Mouse (Mus musculus) layer of hippocampus, adult 9-11 months (tissue): ENCODE measurements at regions not wholly inside any gene's neighbourhood (a gene's known extent, or its start where the extent isn't known, plus 50 kb on each side); places are given as distances from the start of the nearest gene placed in this dataset.
"Not testable (repeated sequence)": the region's sequence is repeated elsewhere in the genome, so short reads cannot be mapped to it uniquely, and the experiment has no call there.

Source experiments
- DNase-seq: peaks from one replicate; pipeline ENCODE4 v3.0.0; 2022

DNA sequence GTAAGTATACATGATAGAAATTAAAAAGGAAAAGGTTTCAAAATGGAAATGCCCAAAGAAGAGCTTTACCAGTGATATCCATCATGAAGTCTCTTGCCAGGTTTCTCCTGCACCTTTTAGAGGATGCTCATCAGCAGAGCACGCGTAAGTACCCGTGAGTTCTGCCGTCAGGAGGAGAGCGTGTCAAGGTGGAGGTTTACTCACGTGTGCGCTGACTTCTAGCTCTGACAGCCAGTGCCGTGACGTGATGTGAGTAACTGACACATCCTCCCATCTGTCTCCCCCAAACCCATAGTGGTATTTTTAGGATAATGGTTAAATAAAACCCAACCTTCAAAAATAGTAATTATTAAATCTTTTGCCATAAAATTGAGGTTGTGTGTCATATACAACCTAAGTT, 55.3 kb downstream of the Adra2a start:
- DNase-seq: no peak

GRCm38 (mm10) chr19:54099769-54100168, 55.8 kb downstream of the Adra2a start:
- DNase-seq: no peak

DNA sequence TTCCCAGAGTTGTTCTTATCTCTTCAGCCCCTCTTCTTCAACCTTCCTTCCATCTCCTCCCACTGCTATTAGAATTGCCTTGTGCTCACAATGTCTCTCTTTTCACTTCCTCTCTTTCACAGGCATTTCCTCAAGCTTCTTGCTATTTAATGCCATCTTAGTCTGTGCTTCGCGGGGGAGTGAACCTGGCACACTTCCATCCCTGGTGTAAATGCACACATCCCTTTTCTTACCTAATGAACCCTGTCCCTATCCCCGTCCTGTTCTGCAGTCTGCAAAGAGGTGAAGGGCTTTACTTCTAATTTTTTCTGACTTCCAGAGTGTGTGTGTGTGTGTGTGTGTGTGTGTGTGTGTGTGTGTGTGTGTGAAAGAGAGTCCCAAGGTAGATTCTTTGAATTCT, 62.6 kb downstream of the Adra2a start:
- peak; percentile 33 for DNase-seq

DNA sequence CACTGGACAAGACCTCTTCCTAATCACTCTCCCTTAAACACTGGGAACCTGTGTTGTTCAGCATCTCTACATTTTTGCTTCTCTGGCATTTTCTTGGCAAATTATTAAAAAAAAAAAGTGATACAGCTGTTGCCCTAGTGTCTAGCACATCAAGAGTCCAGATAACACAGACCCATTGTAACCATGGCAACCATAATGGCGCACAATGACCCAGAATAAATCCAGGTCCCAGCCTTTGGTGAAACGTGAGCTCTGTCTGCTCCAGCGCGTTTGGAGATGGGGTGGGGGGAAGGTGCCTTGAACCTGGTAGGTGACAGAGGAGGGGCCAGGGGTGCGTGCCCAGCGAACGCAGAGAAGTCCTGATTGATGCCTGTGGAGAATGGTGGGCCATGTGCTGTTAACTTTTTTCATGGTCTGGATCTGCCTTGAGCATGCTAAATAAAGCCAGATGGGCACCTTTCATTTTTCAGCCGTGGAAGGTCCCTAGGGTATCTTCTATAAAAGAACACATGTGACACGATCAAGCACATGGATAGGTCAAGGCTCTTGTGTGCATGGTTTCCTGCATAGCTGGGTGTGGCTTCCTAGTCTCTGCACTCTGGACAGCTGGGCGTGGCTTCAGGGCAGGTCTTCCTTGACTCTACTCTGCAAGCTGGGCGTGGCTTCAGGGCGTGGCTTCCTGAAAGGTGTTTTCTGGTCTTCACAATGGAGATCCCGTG, 63.3 kb downstream of the Adra2a start:
- DNase-seq: no peak

- no peak for DNase-seq
Observed at GRCm38 (mm10) chr19:54110080-54110479, 66.1 kb downstream of the Adra2a start.

DNA sequence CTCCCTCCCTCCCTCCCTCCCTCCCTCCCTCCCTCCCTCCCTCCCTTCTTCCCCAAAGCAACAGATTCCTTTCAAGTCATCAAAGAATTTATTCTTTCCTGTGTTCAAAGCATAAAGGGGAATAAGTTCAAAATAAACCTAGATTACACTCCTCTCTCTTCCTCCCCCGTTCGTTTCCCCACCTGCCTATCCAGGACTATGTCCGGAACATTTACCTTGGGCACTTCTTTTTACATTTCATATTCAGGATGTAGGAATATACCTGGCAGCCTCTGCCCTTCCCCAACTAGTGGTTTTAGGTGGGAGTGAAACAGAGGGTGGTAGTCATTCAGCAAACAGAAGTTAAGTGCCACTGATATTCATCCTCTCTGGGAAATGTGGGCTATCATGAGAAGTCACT, 68.7 kb downstream of the Adra2a start:
- DNase-seq: no peak

GRCm38 (mm10) chr19:54113421-54113820, 69.5 kb downstream of the Adra2a start:
- DNase-seq: no peak

GRCm38 (mm10) chr19:54114588-54115317, 70.8 kb downstream of the Adra2a start:
- no peak for DNase-seq

GRCm38 (mm10) chr19:54115335-54115734, 71.4 kb downstream of the Adra2a start:
- no peak for DNase-seq

- DNase-seq: no peak
Observed at GRCm38 (mm10) chr19:54116829-54117228, 72.9 kb downstream of the Adra2a start.

- no peak for DNase-seq
Observed at GRCm38 (mm10) chr19:54117676-54118075, 73.7 kb downstream of the Adra2a start.

- no peak for DNase-seq
Observed at GRCm38 (mm10) chr19:54123586-54123985, 79.6 kb downstream of the Adra2a start.

GRCm38 (mm10) chr19:54151766-54152165, 107.8 kb downstream of the Adra2a start:
- DNase-seq: not testable (repeated sequence)

DNA sequence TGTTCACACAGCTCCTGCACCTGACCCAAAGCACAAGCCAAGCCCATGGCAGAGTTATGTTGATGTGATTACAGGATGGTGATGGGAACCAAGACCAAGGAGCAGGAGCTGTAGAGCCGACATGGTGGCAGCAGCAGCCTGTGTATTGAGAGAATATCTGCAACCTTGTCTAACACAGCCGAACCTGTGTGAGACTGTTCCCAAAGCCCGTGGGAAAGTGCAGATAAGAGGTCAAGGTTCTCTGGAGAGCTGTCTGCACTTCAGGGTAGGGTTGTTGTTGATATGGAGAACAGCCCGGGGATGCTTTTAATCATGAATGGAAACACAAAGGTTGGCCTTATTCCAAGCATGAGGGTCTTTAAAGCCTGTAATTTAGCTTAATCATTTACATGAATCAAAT, 110.4 kb downstream of the Adra2a start:
- no peak for DNase-seq

GRCm38 (mm10) chr19:54170361-54170760, 126.4 kb downstream of the Adra2a start:
- no peak for DNase-seq

DNA sequence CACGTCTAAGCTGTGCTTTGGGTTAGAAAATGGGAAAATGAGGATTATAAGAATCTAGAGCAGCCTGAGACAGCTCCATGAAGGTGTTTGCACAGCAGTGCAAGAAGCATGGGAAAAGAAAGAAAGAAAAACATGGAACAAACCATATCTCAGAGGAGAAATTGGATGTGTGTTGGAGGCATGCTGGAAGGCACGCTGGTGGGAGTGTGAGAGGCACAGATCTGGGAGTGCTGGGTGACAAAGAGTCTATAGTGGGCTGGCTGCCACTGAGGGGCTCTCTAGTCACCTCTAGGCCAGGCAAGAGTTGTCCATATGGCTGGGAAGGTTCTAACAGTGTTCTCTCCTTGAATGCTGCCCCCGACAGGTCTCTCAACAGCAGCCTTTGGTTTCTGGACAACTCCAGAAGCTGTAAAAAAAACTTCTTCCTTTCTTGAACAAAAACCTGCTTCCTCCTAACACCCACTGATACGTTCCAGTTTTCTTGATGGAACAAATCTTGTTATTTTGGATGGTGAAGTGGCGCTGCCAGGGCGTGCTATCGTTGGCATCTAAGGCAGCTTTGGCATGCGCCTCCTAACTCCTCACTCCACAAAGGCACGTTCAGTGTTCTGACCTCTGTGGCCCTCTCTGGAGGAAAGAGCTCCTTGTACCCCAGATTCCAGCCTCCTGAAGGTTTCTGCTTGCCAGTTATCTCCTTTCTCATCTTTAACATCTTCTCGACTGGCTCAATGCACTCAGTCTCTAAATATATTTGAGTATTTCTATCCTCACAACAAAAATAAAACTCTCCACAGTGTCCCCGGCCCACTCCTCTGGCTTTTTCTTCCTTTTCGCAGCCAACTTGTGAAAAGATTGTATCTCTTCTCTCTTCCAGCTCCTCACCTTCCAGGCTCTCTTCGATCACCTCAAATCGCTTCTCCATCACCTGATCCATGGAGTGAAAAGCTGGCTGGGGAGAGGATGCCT, 130.4 kb downstream of the Adra2a start:
- DNase-seq: no peak

GRCm38 (mm10) chr19:54175766-54176165, 131.8 kb downstream of the Adra2a start:
- DNase-seq: no peak

DNA sequence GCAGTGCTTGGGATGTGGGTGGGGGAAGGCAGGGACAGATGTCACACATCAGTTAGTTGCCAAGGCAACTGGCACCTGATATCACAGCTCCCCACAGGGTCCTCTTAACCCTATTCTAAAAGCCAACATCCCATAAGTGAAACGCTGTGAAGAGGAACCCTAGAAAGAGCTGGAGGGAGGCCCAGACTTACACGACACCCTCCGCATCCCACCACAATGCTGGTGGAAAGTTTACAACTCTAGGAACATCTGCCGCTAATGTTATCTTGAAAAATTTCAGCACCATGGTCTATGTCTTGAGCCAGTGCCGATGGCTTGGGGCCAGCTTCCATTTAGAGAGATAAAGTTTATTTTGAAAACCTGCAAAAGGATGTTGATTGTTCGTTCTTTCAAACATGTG, 133.5 kb downstream of the Adra2a start:
- peak; percentile 12 for DNase-seq

DNA sequence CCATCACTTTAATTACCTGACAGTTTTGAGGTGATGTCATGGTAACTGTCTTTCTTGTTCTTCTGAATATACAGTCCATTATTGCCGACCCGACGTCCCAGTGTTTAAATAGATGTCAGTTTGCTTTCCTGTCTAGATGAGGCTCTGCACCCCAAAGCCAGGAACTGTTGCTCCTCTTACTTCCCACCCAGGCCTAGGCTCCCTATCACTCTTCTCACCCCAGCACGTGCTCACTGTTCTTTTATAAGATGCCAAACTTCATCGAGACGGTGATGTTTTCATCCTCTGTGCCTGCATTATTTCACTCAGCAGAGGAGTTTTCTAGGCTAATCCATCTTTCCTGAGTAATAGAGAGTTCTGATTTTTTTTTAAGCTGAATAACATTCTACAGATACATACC, 156.5 kb downstream of the Adra2a start:
- DNase-seq: no peak

GRCm38 (mm10) chr19:54202456-54202855, 158.5 kb downstream of the Adra2a start:
- no peak for DNase-seq

- DNase-seq: no peak
Observed at GRCm38 (mm10) chr19:54206819-54207218, 162.9 kb downstream of the Adra2a start.

GRCm38 (mm10) chr19:54212169-54212568, 168.2 kb downstream of the Adra2a start:
- DNase-seq: no peak

- DNase-seq: no peak
Observed at GRCm38 (mm10) chr19:54244176-54244575, 200.2 kb downstream of the Adra2a start.
